Mouse (Mus musculus): Measurements from ENCODE around the gene Galnt2. TPM values are rescaled to one million over a fixed set of nuclear protein-coding genes. Genes with fewer than 3 reads are reported as not detected.
A peak's percentile ranks its signal among the peaks of the same experiment; 100 is the strongest.

The Galnt2 gene
- polyA plus RNA-seq, 1 experiment, result 27.9 TPM

GRCm38 (mm10) chr8:124267206-124267605 is 36.0 kb downstream of the Galnt2 start:
- DNase-seq (ENCODE audit: extremely low spot score in 1 of 2, low spot score in 1 of 2), result no peak

- DNase-seq (ENCODE audit: extremely low spot score in 1 of 2, low spot score in 1 of 2), result no peak
Measured at GRCm38 (mm10) chr8:124270504-124270903, 39.3 kb downstream of the Galnt2 start.

- DNase-seq (ENCODE audit: extremely low spot score in 1 of 2, low spot score in 1 of 2), result no peak
Measured at GRCm38 (mm10) chr8:124270904-124271303, 39.7 kb downstream of the Galnt2 start.

- DNase-seq (ENCODE audit: extremely low spot score in 1 of 2, low spot score in 1 of 2), result no peak
Measured at GRCm38 (mm10) chr8:124271518-124271917, 40.3 kb downstream of the Galnt2 start.

- DNase-seq (ENCODE audit: extremely low spot score in 1 of 2, low spot score in 1 of 2), result no peak
Measured at GRCm38 (mm10) chr8:124272792-124273191, 41.6 kb downstream of the Galnt2 start.

- no peak for DNase-seq (ENCODE audit: extremely low spot score in 1 of 2, low spot score in 1 of 2)
Measured at GRCm38 (mm10) chr8:124273606-124274218, 42.5 kb downstream of the Galnt2 start.

- no peak for DNase-seq (ENCODE audit: extremely low spot score in 1 of 2, low spot score in 1 of 2)
Measured at GRCm38 (mm10) chr8:124274441-124275120, 43.4 kb downstream of the Galnt2 start.

GRCm38 (mm10) chr8:124275377-124276071 is 44.3 kb downstream of the Galnt2 start:
- DNase-seq (ENCODE audit: extremely low spot score in 1 of 2, low spot score in 1 of 2), result peak in 1 of 2 experiments; percentile 47

GRCm38 (mm10) chr8:124277951-124278910 is 47.0 kb downstream of the Galnt2 start:
- no peak for DNase-seq (ENCODE audit: extremely low spot score in 1 of 2, low spot score in 1 of 2)

GRCm38 (mm10) chr8:124278956-124279689 is 47.9 kb downstream of the Galnt2 start:
- no peak for DNase-seq (ENCODE audit: extremely low spot score in 1 of 2, low spot score in 1 of 2)

GRCm38 (mm10) chr8:124279690-124279985 is 48.4 kb downstream of the Galnt2 start:
- DNase-seq (ENCODE audit: extremely low spot score in 1 of 2, low spot score in 1 of 2), result no peak

- DNase-seq (ENCODE audit: extremely low spot score in 1 of 2, low spot score in 1 of 2), result no peak
Measured at GRCm38 (mm10) chr8:124281700-124282541, 50.7 kb downstream of the Galnt2 start.

- DNase-seq (ENCODE audit: extremely low spot score in 1 of 2, low spot score in 1 of 2), result no peak
Measured at GRCm38 (mm10) chr8:124282878-124283630, 51.9 kb downstream of the Galnt2 start.

- no peak for DNase-seq (ENCODE audit: extremely low spot score in 1 of 2, low spot score in 1 of 2)
Measured at GRCm38 (mm10) chr8:124283644-124284332, 52.6 kb downstream of the Galnt2 start.

- no peak for DNase-seq (ENCODE audit: extremely low spot score in 1 of 2, low spot score in 1 of 2)
Measured at GRCm38 (mm10) chr8:124284333-124284711, 53.1 kb downstream of the Galnt2 start.

GRCm38 (mm10) chr8:124284984-124285576 is 53.9 kb downstream of the Galnt2 start:
- DNase-seq (ENCODE audit: extremely low spot score in 1 of 2, low spot score in 1 of 2), result no peak

GRCm38 (mm10) chr8:124286461-124287124 is 55.4 kb downstream of the Galnt2 start:
- DNase-seq (ENCODE audit: extremely low spot score in 1 of 2, low spot score in 1 of 2), result no peak
